Mouse (Mus musculus) mouse trophoblast stem cell (cell line): ENCODE data around the gene Gng13.

Source experiments
- in situ Hi-C, 2 experiments: fragments of 300-500 bp; cut with MseI, MboI; formaldehyde crosslinking; loops; 2 replicates in 1 of 2; 3 replicates in 1 of 2; pipeline ENCODE4 v1.15.1; 2025

The Gng13 gene

GRCm38 (mm10) chr17:25716711-25717637, at the start of gene Gng13:
Gng13 (plus strand) TSS chr17:25717171.
- in situ Hi-C loops, result no loop called here

- in situ Hi-C loops, result no loop called here
Measured at GRCm38 (mm10) chr17:25668481-25669055, 48.4 kb upstream of the Gng13 start.

- in situ Hi-C loops, result no loop called here
Measured at GRCm38 (mm10) chr17:25672982-25673381, 44.0 kb upstream of the Gng13 start.

GRCm38 (mm10) chr17:25677969-25678368, 39.0 kb upstream of the Gng13 start:
- in situ Hi-C loops, result no loop called here

GRCm38 (mm10) chr17:25679818-25680217, 37.2 kb upstream of the Gng13 start:
- in situ Hi-C loops, result no loop called here

- in situ Hi-C loops, result no loop called here
Measured at GRCm38 (mm10) chr17:25681636-25682035, 35.3 kb upstream of the Gng13 start.

GRCm38 (mm10) chr17:25686323-25686722, 30.6 kb upstream of the Gng13 start:
- in situ Hi-C loops, result no loop called here

- in situ Hi-C loops, result no loop called here
Measured at GRCm38 (mm10) chr17:25688922-25689321, 28.0 kb upstream of the Gng13 start.

- in situ Hi-C loops, result loop anchor here in 1 of 2 experiments (10.0 kb wide), 1 partner anchor 221 kb away; no protein-coding TSS in a partner anchor
Measured at GRCm38 (mm10) chr17:25696263-25696662, 20.7 kb upstream of the Gng13 start.

- in situ Hi-C loops, result loop anchor here in 1 of 2 experiments (10.0 kb wide), 1 partner anchor 224 kb away; no protein-coding TSS in a partner anchor
Measured at GRCm38 (mm10) chr17:25698446-25698845, 18.5 kb upstream of the Gng13 start.

- in situ Hi-C loops, result no loop called here
Measured at GRCm38 (mm10) chr17:25700863-25701496, 16.0 kb upstream of the Gng13 start.

GRCm38 (mm10) chr17:25709994-25710393, 7.0 kb upstream of the Gng13 start:
- in situ Hi-C loops, result no loop called here

- in situ Hi-C loops, result no loop called here
Measured at GRCm38 (mm10) chr17:25711136-25711535, 5.8 kb upstream of the Gng13 start.

- in situ Hi-C loops, result no loop called here
Measured at GRCm38 (mm10) chr17:25715627-25716026, 1.3 kb upstream of the Gng13 start.

GRCm38 (mm10) chr17:25716130-25716529, 841 bp upstream of the Gng13 start:
- in situ Hi-C loops, result no loop called here

- in situ Hi-C loops, result no loop called here
Measured at GRCm38 (mm10) chr17:25717691-25718090, 720 bp downstream of the Gng13 start.

GRCm38 (mm10) chr17:25721476-25721875, 4.5 kb downstream of the Gng13 start:
- in situ Hi-C loops, result no loop called here

- in situ Hi-C loops, result no loop called here
Measured at GRCm38 (mm10) chr17:25723470-25723869, 6.5 kb downstream of the Gng13 start.

- in situ Hi-C loops, result no loop called here
Measured at GRCm38 (mm10) chr17:25723919-25724318, 6.9 kb downstream of the Gng13 start.

- in situ Hi-C loops, result no loop called here
Measured at GRCm38 (mm10) chr17:25725264-25725663, 8.3 kb downstream of the Gng13 start.

GRCm38 (mm10) chr17:25727265-25728008, 10.5 kb downstream of the Gng13 start, which contains the start of the genes Chtf18 and Rpusd1:
Chtf18 (minus strand) TSS chr17:25727419.
Rpusd1 (plus strand) TSS chr17:25727670.
- in situ Hi-C loops, result no loop called here

GRCm38 (mm10) chr17:25728009-25728270, 11.0 kb downstream of the Gng13 start:
- in situ Hi-C loops, result no loop called here
